Mouse (Mus musculus) liver, adult 2 months (tissue): Measurements from ENCODE around the gene Bpi. TPM values are rescaled to one million over a fixed set of nuclear protein-coding genes. Genes with fewer than 3 reads are reported as not detected.
A peak's percentile ranks its signal among the peaks of the same experiment; 100 is the strongest.

Source experiments
- DNase-seq: peaks from one replicate; pipeline ENCODE4 v3.0.0-alpha.2; 2011; ENCODE audit warnings: low read depth, low spot score; ENCODE audit errors: extremely low read depth
- H3K27ac ChIP-seq: fragments of 200-500 bp; replicated peaks from 2 replicates; pipeline ENCODE4 v1.5.1; 2012; ENCODE audit warnings: low read depth, mild to moderate bottlenecking, control low read depth, inconsistent platforms, low read length; ENCODE audit not compliant: insufficient read depth
- H3K27me3 ChIP-seq: fragments of 200-500 bp; 2 replicates; pipeline ENCODE4 v1.6.1; 2012; ENCODE audit warnings: mild to moderate bottlenecking, moderate library complexity, low read length, inconsistent platforms; ENCODE audit not compliant: control insufficient read depth, insufficient read depth
- H3K36me3 ChIP-seq: fragments of 200-500 bp; 2 replicates; pipeline ENCODE4 v1.6.1; 2012; ENCODE audit warnings: low read length, inconsistent platforms; ENCODE audit not compliant: control insufficient read depth, insufficient read depth
- H3K4me1 ChIP-seq: fragments of 200-500 bp; 2 replicates; pipeline ENCODE4 v1.6.1; 2011; ENCODE audit warnings: low read length; ENCODE audit not compliant: control insufficient read depth, insufficient read depth
- H3K4me3 ChIP-seq: fragments of 200-500 bp; 2 replicates; pipeline ENCODE4 v1.5.1; 2011; ENCODE audit warnings: low read depth, mild to moderate bottlenecking, control low read depth, low read length, moderate library complexity; ENCODE audit not compliant: insufficient read depth
- H3K79me2 ChIP-seq: fragments of 200-500 bp; 2 replicates; pipeline ENCODE4 v1.6.1; 2012; ENCODE audit warnings: inconsistent platforms, mild to moderate bottlenecking, low read length, moderate library complexity; ENCODE audit not compliant: control insufficient read depth, insufficient read depth
- H3K9ac ChIP-seq: fragments of 200-500 bp; 2 replicates; pipeline ENCODE4 v1.6.1; 2012; ENCODE audit warnings: low read depth, mild to moderate bottlenecking, control low read depth, inconsistent platforms, low read length
- CTCF ChIP-seq: fragments of 200-500 bp; IDR thresholded peaks from 2 replicates; pipeline ENCODE4 v1.5.1; 2011; ENCODE audit warnings: low read depth, low read length, control low read depth
- POLR2A ChIP-seq: fragments of 200-500 bp; IDR thresholded peaks from 2 replicates; pipeline ENCODE4 v1.6.1; 2011; ENCODE audit warnings: low read length, control low read depth; ENCODE audit not compliant: insufficient read depth; ENCODE audit errors: extremely low read depth
- WGBS: fragments of 180-500 bp; shearing (Covaris S2); methylation state at CpG from one replicate; pipeline ENCODE4 v1.1.7; 2018; 5-methylcytosine and 5-hydroxymethylcytosine counted together
- polyA plus RNA-seq: library from polyadenylated mRNA; depleted of rRNA; stranded (reverse); fragments of >200 nt; gene quantifications from 2 replicates; pipeline ENCODE4 v1.2.3, GENCODE M21; 2012
- total RNA-seq: library from RNA; depleted of rRNA; stranded (reverse); fragments of >200 nt; gene quantifications from 2 replicates; pipeline ENCODE4 v1.2.3, GENCODE M21; 2014

The Bpi gene
- total and polyA plus RNA-seq, 2 experiments, result not detected

DNA sequence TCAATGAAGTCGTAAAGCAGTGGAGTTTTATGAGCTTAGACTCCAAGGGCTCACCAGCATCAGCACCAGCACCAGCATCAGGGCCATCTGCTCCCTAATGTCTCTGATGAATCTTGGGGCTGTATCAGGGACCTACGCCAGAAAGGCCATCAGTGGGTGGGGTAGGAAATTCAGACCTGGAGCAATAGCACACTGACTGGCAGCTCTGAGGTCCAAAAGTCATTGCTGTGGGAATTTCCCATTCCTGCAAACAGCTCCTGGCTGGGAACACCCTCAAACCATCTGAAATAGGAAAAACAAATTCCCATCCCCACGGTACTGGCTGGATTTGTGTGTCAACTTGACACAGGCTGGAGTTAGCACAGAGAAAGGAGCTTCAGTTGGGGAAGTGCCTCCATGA is 44.9 kb downstream of the Bpi start:
- Histone ChIP-seq H3K79me2 (no peaks in the 10 kb centered on the region), H3K27me3 (no peaks in the 10 kb centered on the region), H3K4me1 (peaks cover 13% of the 10 kb centered on the region), H3K4me3 (no peak overlapping the region), H3K9ac (no peak overlapping the region), H3K36me3 (no peaks in the 10 kb centered on the region), H3K27ac (no peak overlapping the region)
- TF ChIP-seq CTCF (no peak), POLR2A (no peak)
- 24% methylated on average over 3 of the region's 3 CpGs for WGBS
- DNase-seq, result peak; percentile 97

DNA sequence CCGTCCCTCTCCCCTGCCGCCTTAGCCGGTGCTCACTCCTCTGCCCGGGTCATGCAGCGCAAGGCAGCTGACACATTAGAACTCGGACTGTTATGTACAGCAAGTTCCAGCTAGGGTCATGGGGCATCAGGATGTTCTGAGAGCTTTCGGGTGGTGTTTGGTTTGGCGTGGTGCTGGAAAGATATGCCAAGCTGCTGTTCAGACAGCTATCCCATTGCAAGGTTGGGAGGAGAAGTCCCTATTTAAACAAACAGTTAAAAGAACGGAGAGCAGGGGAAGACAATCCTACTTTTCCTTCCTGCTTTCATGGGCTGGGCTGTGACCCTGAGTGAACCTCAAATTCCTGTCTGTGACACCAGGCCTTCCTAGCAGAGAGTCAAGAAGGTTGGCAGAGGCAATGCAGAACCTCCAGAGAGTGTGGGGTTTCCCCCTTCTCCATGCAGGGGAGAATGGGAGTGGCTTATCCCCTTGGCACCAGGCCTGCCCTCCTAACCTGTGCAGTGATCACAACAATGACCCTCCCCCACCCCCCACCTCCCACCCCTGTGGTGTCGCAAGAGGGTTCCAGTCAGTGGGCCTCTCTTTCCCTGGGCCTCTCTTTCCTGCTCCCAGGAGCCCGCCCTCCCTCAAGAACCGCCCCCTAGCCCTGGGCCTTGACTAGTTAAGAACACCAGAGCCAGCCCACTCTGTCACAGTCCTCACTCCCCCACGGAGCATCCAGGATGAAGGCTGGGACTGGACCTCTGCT is 48.2 kb downstream of the Bpi start, which contains the start of gene Lbp:
Lbp (plus strand) TSS at position 546 of the 748 bp plus-strand sequence.
- 3% methylated on average over 13 of the region's 13 CpGs for WGBS
- TF ChIP-seq POLR2A, result peak; percentile 61
- TF ChIP-seq CTCF, result no peak
- Histone ChIP-seq H3K9ac (peak within 1 kb of the TSS; percentile 78), H3K27ac (peak within 1 kb of the TSS; percentile 94), H3K4me1 (peaks cover 18% of the 10 kb centered on the region), H3K27me3 (no peaks in the 10 kb centered on the region), H3K4me3 (peak within 1 kb of the TSS; percentile 70), H3K36me3 (no peaks in the 10 kb centered on the region), H3K79me2 (no peaks in the 10 kb centered on the region)
- peak; percentile 100 for DNase-seq

DNA sequence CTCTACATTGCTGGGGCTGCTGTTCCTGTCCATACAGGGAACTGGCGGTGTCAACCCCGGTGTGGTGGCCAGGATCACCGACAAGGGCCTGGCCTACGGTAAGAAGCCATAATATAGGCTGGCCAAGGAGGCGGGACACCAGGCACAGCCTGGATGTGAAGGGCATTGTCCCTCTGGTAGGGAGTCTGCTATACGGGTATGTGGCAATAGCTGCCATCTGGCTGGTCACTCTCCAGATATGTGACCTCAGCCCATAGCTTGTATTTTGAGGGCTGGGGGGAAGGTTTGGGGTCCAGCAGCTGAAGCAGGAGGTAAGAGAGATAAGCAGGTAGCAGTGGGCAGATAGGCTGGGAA is 48.8 kb downstream of the Bpi start:
- no peak for TF ChIP-seq POLR2A
- no peak for TF ChIP-seq CTCF
- H3K27ac ChIP-seq, result peak overlapping the region; percentile 94
- WGBS, result 5% methylated on average over 6 of the region's 6 CpGs
- no peaks in the 10 kb centered on the region for H3K27me3 ChIP-seq
- peak; percentile 86 for DNase-seq
- H3K79me2 ChIP-seq, result no peaks in the 10 kb centered on the region
- peaks cover 18% of the 10 kb centered on the region for H3K4me1 ChIP-seq
- H3K4me3 ChIP-seq, result peak overlapping the region; percentile 70
- H3K36me3 ChIP-seq, result no peaks in the 10 kb centered on the region
- peak overlapping the region; percentile 78 for H3K9ac ChIP-seq

DNA sequence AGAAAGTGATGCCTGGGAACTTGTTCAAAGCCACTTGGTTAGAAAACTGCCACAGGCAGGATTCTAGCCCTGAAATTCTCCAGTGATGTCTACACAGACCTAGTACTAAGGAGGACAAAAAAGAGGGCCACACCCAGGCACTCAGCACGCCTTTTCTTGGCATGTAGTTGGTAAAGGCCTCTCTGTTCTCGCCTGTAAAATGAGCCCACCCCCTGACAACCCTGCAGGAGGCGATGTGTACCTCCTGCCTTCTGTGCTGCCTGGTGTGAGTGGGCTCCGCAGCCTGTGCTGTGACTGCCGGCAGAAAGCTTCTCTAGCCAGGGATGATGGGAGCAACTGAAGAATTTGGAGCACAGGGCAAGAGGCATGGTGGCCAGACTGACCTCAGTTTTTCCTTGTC is 50.4 kb downstream of the Bpi start:
- 64% methylated on average over 5 of the region's 5 CpGs for WGBS
- Histone ChIP-seq H3K4me1 (peaks cover 16% of the 10 kb centered on the region), H3K4me3 (no peak overlapping the region), H3K27me3 (no peaks in the 10 kb centered on the region), H3K9ac (0 out of 2 replicates have a peak overlapping the region, but pooled peaks have one; percentile 5), H3K36me3 (no peaks in the 10 kb centered on the region), H3K79me2 (no peaks in the 10 kb centered on the region), H3K27ac (no peak overlapping the region)
- no peak for DNase-seq
- TF ChIP-seq CTCF (no peak), POLR2A (no peak)

DNA sequence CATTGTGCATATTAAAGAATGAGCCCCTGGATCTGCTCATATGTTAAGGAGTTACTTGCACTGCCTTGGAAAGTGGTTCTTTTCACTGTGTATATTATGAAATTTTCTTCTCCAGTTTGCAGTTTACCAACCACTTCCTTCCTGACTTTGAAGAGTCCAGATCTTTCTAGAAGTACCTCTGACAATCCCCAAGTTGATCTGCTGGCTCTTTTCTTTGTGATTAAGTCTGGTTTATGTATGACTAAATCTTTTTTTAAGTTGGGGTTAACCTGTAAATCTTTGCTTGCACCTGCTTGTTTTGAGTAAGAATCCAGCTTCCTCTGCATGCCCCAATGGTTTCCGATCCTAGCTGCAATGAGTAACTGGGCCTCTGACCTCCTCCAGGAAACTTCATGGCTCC is 55.2 kb downstream of the Bpi start:
- peak; percentile 43 for DNase-seq
- Histone ChIP-seq H3K4me1 (0 out of 2 replicates have a peak, but pooled peaks cover 6% of the 10 kb centered on the region), H3K9ac (no peak overlapping the region), H3K27me3 (no peaks in the 10 kb centered on the region), H3K4me3 (no peak overlapping the region), H3K27ac (no peak overlapping the region), H3K36me3 (peaks cover 3% of the 10 kb centered on the region; the same call in 1 of the 2 replicates), H3K79me2 (no peaks in the 10 kb centered on the region)
- TF ChIP-seq CTCF (no peak), POLR2A (no peak)
- 30% methylated on average over 1 of the region's 1 CpGs for WGBS

DNA sequence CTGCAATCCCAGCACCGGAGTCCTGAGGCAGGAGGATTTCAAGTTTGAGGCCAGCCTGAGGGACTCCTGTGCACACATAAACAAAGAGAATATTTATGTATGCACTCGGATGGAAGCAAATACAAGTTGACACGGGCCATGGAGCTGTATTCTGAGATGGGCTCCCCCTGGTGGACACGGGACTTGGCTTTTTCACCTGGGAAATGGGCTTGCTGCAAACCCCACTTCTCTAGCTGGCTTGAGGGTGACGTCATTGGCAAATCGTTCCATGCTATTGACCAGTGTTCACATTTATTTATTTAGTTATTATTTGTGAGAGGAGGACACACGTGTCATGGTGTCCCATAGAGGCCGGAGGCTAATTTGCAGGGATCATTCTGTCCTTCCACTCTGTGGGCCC is 58.5 kb downstream of the Bpi start:
- no peak overlapping the region for H3K9ac ChIP-seq
- 0 out of 2 replicates have a peak, but pooled peaks cover 4% of the 10 kb centered on the region for H3K4me1 ChIP-seq
- peak; percentile 70 for DNase-seq
- no peaks in the 10 kb centered on the region for H3K27me3 ChIP-seq
- no peaks in the 10 kb centered on the region for H3K79me2 ChIP-seq
- H3K36me3 ChIP-seq, result peaks cover 20% of the 10 kb centered on the region
- TF ChIP-seq POLR2A (no peak), CTCF (peak; percentile 77)
- H3K4me3 ChIP-seq, result no peak overlapping the region
- WGBS, result 40% methylated on average over 8 of the region's 8 CpGs
- no peak overlapping the region for H3K27ac ChIP-seq
